Mouse (Mus musculus) adrenal gland, postnatal 4 days (tissue): ENCODE data around the gene Lrp6. TPM values are rescaled to one million over a fixed set of nuclear protein-coding genes. Genes with fewer than 3 reads are reported as not detected.

Experiments
- total RNA-seq, 2 experiments: library from RNA; stranded (reverse); gene quantifications; 2 replicates each; pipeline ENCODE4 v1.2.3; 2021

The Lrp6 gene
- total RNA-seq, 2 experiments from 2014 or later, result 87.0 to 90.5 TPM

Other genes starting within 250 kb of the Lrp6 start
- gene Bcl2l14, start 170.6 kb downstream of the Lrp6 start, total RNA-seq, result under 1 TPM in 1 of 2 experiments, not detected in 1; 0.36 TPM
- gene Mansc1, start 65.5 kb upstream of the Lrp6 start, total RNA-seq, result 10 to 100 TPM in 1 of 2 experiments, 1 to 10 TPM in 1; 8.8 to 10.0 TPM
- 10 to 100 TPM; 13.8 to 14.8 TPM for gene Borcs5, start 72.5 kb upstream of the Lrp6 start, total RNA-seq
- gene Dusp16, start 225.7 kb upstream of the Lrp6 start, total RNA-seq, result 10 to 100 TPM; 23.9 to 25.5 TPM